Mouse (Mus musculus) hindbrain, postnatal 0 days (tissue): Measurements from ENCODE around the gene 4930516K23Rik. TPM values are rescaled to one million over a fixed set of nuclear protein-coding genes. Genes with fewer than 3 reads are reported as not detected.

Source experiments
- ATAC-seq: fragments of 200-750 bp; cut with Nextera tagmentation; 2 replicates; pipeline ENCODE4 v1.8.0; 2017; ENCODE audit warnings: mild to moderate bottlenecking, moderate TSS enrichment, moderate library complexity
- DNase-seq: peaks from one replicate; pipeline ENCODE4 v3.0.0-alpha.2; 2015; ENCODE audit warnings: low spot score
- H3K27ac ChIP-seq: fragments of 300-500 bp; sonication (generic); 2 replicates; pipeline ENCODE4 v1.5.1; 2014; ENCODE audit warnings: mild to moderate bottlenecking
- H3K27me3 ChIP-seq: fragments of 300-500 bp; sonication (generic); 2 replicates; pipeline ENCODE4 v1.6.1; 2014; ENCODE audit warnings: low read length, mixed read lengths; ENCODE audit not compliant: insufficient read depth
- H3K36me3 ChIP-seq: fragments of 300-500 bp; sonication (generic); 2 replicates; pipeline ENCODE4 v1.6.1; 2014; ENCODE audit warnings: low read length, mixed read lengths; ENCODE audit not compliant: insufficient read depth
- H3K4me1 ChIP-seq: fragments of 300-500 bp; sonication (generic); 2 replicates; pipeline ENCODE4 v1.6.1; 2014; ENCODE audit warnings: antibody characterized with exemption, low read length, mixed read lengths; ENCODE audit not compliant: insufficient read depth
- H3K4me2 ChIP-seq: fragments of 300-500 bp; sonication (generic); 2 replicates; pipeline ENCODE4 v1.6.1; 2014; ENCODE audit warnings: low read depth, mild to moderate bottlenecking, low read length, moderate library complexity, mixed read lengths
- H3K4me3 ChIP-seq: fragments of 300-500 bp; sonication (generic); 2 replicates; pipeline ENCODE4 v1.5.1; 2014; ENCODE audit warnings: low read length
- H3K9ac ChIP-seq: fragments of 300-500 bp; sonication (generic); replicated peaks from 2 replicates; pipeline ENCODE4 v1.6.1; 2014; ENCODE audit warnings: mild to moderate bottlenecking, low read length, moderate library complexity, mixed read lengths
- H3K9me3 ChIP-seq: fragments of 300-500 bp; sonication (generic); 2 replicates; pipeline ENCODE4 v1.6.1; 2016; ENCODE audit warnings: low read length, mixed read lengths
- CTCF ChIP-seq: IDR thresholded peaks from 2 replicates; pipeline ENCODE4 v1.5.1; 2016; ENCODE audit warnings: antibody characterized with exemption, control low read depth, low read depth
- WGBS: fragments of 180-500 bp; shearing (Covaris S2); extraction: QIAGEN DNeasy Blood & Tissue Kit; methylation state at CpG from one replicate; pipeline ENCODE4 v1.1.7; 2014; 5-methylcytosine and 5-hydroxymethylcytosine counted together
- polyA plus RNA-seq: library from polyadenylated mRNA; unstranded; fragments of >200 nt; fragmentation: Nextera tagmentation; extraction: Ambion mirVana; gene quantifications from 2 replicates; pipeline ENCODE4 v1.2.1, GENCODE M21; 2015
- total RNA-seq: library from RNA; depleted of rRNA; stranded (reverse); fragments of >200 nt; gene quantifications from 2 replicates; pipeline ENCODE4 v1.2.3, GENCODE M21; 2014; rRNA removed

The 4930516K23Rik gene
- total RNA-seq (not detected in 2 replicates), polyA plus RNA-seq (not detected in 2 replicates)

- H3K27me3 ChIP-seq = no peaks in the 10 kb centered on the region
- no peak within 1 kb of the TSS for H3K9ac ChIP-seq
- WGBS = 36% methylated on average over 2 of the region's 2 CpGs
- no peak within 1 kb of the TSS for H3K4me3 ChIP-seq
- no peaks in the 10 kb centered on the region for H3K9me3 ChIP-seq
- H3K4me1 ChIP-seq = no peaks in the 10 kb centered on the region
- no peak within 1 kb of the TSS for H3K27ac ChIP-seq
- no peak within 1 kb of the TSS for H3K4me2 ChIP-seq
- no peak for ATAC-seq
- H3K36me3 ChIP-seq = no peaks in the 10 kb centered on the region
- no peak for TF ChIP-seq CTCF
- DNase-seq = no peak
Observed at GRCm38 (mm10) chr7:104061345-104061744, at the start of gene 4930516K23Rik. TSS of gene 4930516K23Rik (minus strand) at chr7:104061445.

DNA sequence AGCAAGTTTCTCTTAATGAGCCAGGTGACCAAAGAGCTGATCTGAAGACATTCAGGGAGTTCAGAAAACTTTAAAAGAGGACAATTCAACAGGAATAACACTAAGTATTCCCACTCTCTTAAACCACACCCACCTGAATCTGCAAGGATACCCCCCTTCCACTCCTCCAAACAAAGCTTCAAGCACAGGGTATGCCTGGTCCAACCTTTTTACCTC, 43.4 kb upstream of the 4930516K23Rik start, which contains the start of gene Olfr646:
Gene Olfr646 (plus strand): TSS at position 117 of the 216 bp plus-strand sequence.
- no peak for ATAC-seq
- no peak for TF ChIP-seq CTCF

DNA sequence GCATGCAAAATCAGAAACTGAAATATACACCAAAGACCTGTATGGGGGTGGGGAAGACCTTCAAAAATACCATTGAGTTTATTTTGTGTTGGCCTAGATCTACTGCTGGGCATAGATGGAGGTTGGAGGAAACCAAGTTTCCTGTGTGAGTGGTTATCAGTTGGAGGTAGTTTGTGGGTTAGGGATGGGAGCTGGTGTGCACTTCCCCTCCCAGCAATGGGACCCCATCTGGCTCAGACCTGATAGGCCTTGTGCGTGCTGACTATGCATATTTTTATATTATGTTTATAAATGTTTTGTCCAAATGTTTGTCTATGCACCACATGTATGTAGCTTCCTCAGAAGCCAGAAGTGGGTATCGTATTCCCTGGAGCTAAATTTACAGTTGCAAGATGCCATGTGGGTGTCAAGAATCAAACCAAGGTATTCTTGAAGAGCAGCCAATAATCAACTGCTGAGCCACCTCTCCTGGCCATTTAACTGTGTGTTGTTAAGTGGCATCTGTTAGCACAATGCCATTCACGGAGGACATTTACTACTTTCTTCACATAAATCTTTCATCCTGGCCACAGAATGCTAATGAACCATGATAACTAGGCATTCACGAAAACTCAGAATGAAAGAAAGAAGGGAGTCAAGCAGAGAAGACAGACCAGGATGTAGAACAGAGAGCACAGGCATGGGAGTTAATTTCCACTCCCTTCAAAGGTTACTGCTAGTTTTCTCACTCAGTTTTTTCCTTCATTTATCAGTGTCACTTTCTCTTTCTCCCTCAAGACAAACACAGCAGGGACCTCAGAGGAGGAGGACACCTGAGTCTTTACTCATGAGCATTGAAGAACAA, 42.9 kb upstream of the 4930516K23Rik start:
- no peak overlapping the region for H3K27ac ChIP-seq
- no peak overlapping the region for H3K4me3 ChIP-seq
- ATAC-seq (no peak), DNase-seq (no peak)
- H3K9ac ChIP-seq = no peak overlapping the region
- no peak overlapping the region for H3K4me2 ChIP-seq
- no peaks in the 10 kb centered on the region for H3K4me1 ChIP-seq
- TF ChIP-seq CTCF = no peak
- H3K27me3 ChIP-seq = no peaks in the 10 kb centered on the region
- no peaks in the 10 kb centered on the region for H3K36me3 ChIP-seq
- no peaks in the 10 kb centered on the region for H3K9me3 ChIP-seq
- WGBS = 48% methylated on average over 4 of the region's 4 CpGs

More for the DNA sequence above, 43.4 kb upstream of the 4930516K23Rik start, which contains the start of gene Olfr646:
- H3K4me3 ChIP-seq = no peak within 1 kb of the TSS
- H3K36me3 ChIP-seq = no peaks in the 10 kb centered on the region
- DNase-seq = no peak
- no peaks in the 10 kb centered on the region for H3K4me1 ChIP-seq
- no peak within 1 kb of the TSS for H3K27ac ChIP-seq
- no peak within 1 kb of the TSS for H3K9ac ChIP-seq
- no peak within 1 kb of the TSS for H3K4me2 ChIP-seq
- no peaks in the 10 kb centered on the region for H3K27me3 ChIP-seq
- no peaks in the 10 kb centered on the region for H3K9me3 ChIP-seq

- no peak for ATAC-seq
- Histone ChIP-seq H3K9me3 (no peaks in the 10 kb centered on the region), H3K4me3 (no peak within 1 kb of the TSS), H3K4me2 (no peak within 1 kb of the TSS), H3K27ac (no peak within 1 kb of the TSS), H3K36me3 (no peaks in the 10 kb centered on the region), H3K4me1 (no peaks in the 10 kb centered on the region), H3K27me3 (no peaks in the 10 kb centered on the region), H3K9ac (no peak within 1 kb of the TSS)
- WGBS = 72% methylated on average over 1 of the region's 1 CpGs
- no peak for TF ChIP-seq CTCF
- DNase-seq = no peak
Observed at GRCm38 (mm10) chr7:104085365-104085764, 24.1 kb upstream of the 4930516K23Rik start, which contains the start of gene Olfr645. TSS of gene Olfr645 (minus strand) at chr7:104085465.

DNA sequence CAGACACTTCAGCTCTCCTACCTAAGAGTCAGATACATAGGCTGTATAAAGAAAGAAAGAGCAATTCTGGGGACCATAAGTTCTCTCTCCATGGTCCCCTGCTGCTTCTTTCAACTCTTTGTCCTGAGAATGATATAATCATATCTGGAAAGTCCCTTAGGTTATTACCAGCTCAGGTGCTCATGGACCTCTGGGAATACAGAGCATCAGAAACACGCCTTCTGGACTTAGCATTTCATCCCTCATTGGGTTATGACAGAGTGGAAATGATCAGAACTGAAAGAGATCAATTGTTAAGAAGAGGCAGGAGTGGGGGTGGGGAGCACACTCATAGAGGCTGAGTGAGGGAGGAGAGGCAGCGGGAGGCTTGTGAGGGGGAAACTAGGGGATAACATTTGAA, 10.5 kb upstream of the 4930516K23Rik start, which contains the start of gene Olfr644:
Gene Olfr644 (minus strand): TSS at position 101 of the 400 bp plus-strand sequence.
- Histone ChIP-seq H3K9me3 (no peaks in the 10 kb centered on the region), H3K27ac (no peak within 1 kb of the TSS), H3K4me2 (no peak within 1 kb of the TSS), H3K4me1 (no peaks in the 10 kb centered on the region), H3K9ac (no peak within 1 kb of the TSS), H3K36me3 (no peaks in the 10 kb centered on the region), H3K27me3 (no peaks in the 10 kb centered on the region), H3K4me3 (no peak within 1 kb of the TSS)
- TF ChIP-seq CTCF = no peak
- ATAC-seq = no peak
- 82% methylated on average over 2 of the region's 2 CpGs for WGBS
- DNase-seq = no peak

DNA sequence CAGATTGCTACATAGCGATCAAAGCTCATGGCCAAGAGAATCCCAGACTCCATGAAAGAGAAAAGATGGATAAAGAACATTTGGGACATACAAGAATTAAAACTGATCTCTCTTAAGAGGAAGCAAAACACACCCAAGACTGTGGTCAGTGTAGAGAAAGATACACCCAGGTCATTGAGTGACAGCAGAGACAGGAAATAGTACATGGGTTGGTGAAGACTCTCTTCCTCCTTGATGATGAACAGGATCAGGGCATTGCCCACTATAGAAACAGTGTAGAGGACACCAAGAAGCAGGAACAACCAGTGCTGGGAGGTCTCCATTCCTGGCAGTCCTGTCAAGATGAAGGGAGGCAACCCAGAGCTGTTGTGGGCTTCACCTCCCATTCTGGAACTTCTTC, 2.0 kb downstream of the 4930516K23Rik start:
- WGBS = 92% methylated on average over 1 of the region's 1 CpGs
- Histone ChIP-seq H3K9me3 (no peaks in the 10 kb centered on the region), H3K4me2 (no peak overlapping the region), H3K27ac (no peak overlapping the region), H3K4me3 (no peak overlapping the region), H3K27me3 (no peaks in the 10 kb centered on the region), H3K36me3 (no peaks in the 10 kb centered on the region), H3K9ac (no peak overlapping the region), H3K4me1 (no peaks in the 10 kb centered on the region)
- DNase-seq (no peak), ATAC-seq (no peak)
- no peak for TF ChIP-seq CTCF

- H3K9me3 ChIP-seq = no peaks in the 10 kb centered on the region
- 67% methylated on average over 1 of the region's 1 CpGs for WGBS
- no peak within 1 kb of the TSS for H3K4me3 ChIP-seq
- H3K27me3 ChIP-seq = no peaks in the 10 kb centered on the region
- H3K4me2 ChIP-seq = no peak within 1 kb of the TSS
- H3K36me3 ChIP-seq = no peaks in the 10 kb centered on the region
- no peak within 1 kb of the TSS for H3K9ac ChIP-seq
- TF ChIP-seq CTCF = no peak
- no peak within 1 kb of the TSS for H3K27ac ChIP-seq
- no peaks in the 10 kb centered on the region for H3K4me1 ChIP-seq
- ATAC-seq (no peak), DNase-seq (no peak)
Observed at GRCm38 (mm10) chr7:104052566-104052965, 8.7 kb downstream of the 4930516K23Rik start, which contains the start of gene Olfr642. TSS of gene Olfr642 (minus strand) at chr7:104052666.
